8 mouse cellular contexts compared by ENCODE assay signal in the genomic region with DNA sequence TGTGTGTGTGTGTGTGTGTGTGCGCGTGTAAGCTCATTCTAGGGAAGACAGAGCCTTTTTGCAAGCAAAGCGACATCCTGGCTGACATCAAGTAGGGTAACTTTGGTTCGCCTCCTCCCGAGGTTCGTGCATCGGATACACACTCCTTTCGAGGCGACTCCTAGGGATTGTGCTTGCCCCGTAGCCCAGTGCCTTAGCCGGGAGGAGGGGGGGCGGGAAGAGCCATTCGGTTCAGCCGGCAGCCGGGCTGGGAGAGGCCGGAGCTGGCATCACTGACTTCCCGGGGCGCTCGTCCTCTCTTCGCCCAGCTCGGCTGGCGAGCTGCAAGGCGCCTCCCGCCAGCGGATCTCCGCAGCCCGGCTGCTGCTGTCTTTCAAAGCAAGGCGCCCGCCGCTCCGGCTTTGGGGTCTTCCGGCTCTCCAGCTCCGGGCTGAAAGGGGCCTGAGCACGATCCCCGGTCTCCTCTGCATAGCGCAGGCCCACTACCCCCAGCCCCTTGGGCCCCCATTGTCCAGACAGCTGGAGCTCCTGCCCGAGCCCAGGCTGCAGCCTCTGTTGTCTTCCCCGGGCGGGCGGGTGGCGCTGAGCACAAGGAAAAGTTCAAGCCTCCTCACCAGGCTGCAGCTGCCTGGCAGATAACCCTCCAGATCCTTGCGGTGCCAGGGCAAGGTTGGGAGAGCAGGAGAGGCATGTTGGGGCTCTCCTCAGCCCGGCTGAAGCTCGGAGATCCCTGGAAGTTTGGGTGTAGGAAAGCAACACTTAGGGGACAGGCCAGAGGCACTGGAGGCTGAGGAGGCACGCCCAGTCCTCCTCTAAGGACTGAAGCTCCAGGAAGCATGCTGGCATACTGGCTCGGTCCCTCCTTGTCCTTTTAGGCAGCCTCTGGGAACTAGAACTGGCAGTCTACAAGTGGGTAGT. TPM values are rescaled to one million over a fixed set of nuclear protein-coding genes. Genes with fewer than 3 reads are reported as not detected.
DNase-seq lines count a peak whose midpoint lies in the region; ATAC-seq and TF ChIP-seq lines count a peak whose summit lies in the region.

No protein-coding gene starts in this region.

- TF ChIP-seq CTCF in left cerebral cortex, adult 2 months (IDR thresholded peaks at IDR 0.05), result no peak

- peak; percentile 32 to 48 for DNase-seq in left cerebral cortex, adult 2 months (ENCODE audit: extremely low spot score in 1 of 2, low spot score in 2 of 2)
- no peak for DNase-seq in left cerebral cortex, adult 11 months (ENCODE audit: low spot score)
- DNase-seq in cerebellum, adult 18-20 months, result peak; percentile 20 to 47
- DNase-seq in frontal cortex, postnatal 25 days (ENCODE audit: low spot score in 2 of 2), result peak; percentile 26 to 27
- DNase-seq in liver, embryonic 13.5 days, result no peak
- peak; percentile 32 for DNase-seq in right cerebral cortex, adult 18-20 months
- DNase-seq in natural killer cell, adult 2 months (ENCODE audit: low spot score in 2 of 2), result no peak

- peak; percentile 62 for ATAC-seq in hindbrain, embryonic 13.5 days (ENCODE audit: low FRiP score)
- no peak for ATAC-seq in liver, embryonic 13.5 days (ENCODE audit: low read depth)

- H3K27me3 ChIP-seq in hindbrain, embryonic 13.5 days, result peaks cover 33% of the 10 kb centered on the region
- H3K27me3 ChIP-seq in liver, embryonic 13.5 days, result peaks cover 56% of the 10 kb centered on the region

- intact Hi-C loops in left cerebral cortex, adult 2 months (cut with DNase I), result loop anchor here (5.0 to 10.0 kb wide), 4 partner anchors 73 to 778 kb away; no protein-coding TSS in a partner anchor

- under 1% methylated on average over 45 of the region's 46 CpGs for WGBS in hindbrain, embryonic 13.5 days
- 2% methylated on average over 46 of the region's 46 CpGs for WGBS in liver, embryonic 13.5 days (ENCODE audit: insufficient replicate concordance)

- peak overlapping the region; percentile 86 for H3K4me2 ChIP-seq in hindbrain, embryonic 13.5 days
- peak overlapping the region; percentile 36 for H3K4me2 ChIP-seq in liver, embryonic 13.5 days

- H3K9me3 ChIP-seq in hindbrain, embryonic 13.5 days, result no peaks in the 10 kb centered on the region
- H3K9me3 ChIP-seq in liver, embryonic 13.5 days (replicated peaks), result no peaks in the 10 kb centered on the region

- no peaks in the 10 kb centered on the region for H3K36me3 ChIP-seq in hindbrain, embryonic 13.5 days
- no peaks in the 10 kb centered on the region for H3K36me3 ChIP-seq in liver, embryonic 13.5 days

- H3K4me3 ChIP-seq in left cerebral cortex, adult 2 months, result peak overlapping the region; percentile 60
- H3K4me3 ChIP-seq in hindbrain, embryonic 13.5 days, result peak overlapping the region; percentile 65
- peak overlapping the region; percentile 18 for H3K4me3 ChIP-seq in liver, embryonic 13.5 days (replicated peaks)

- peak overlapping the region; percentile 90 for H3K9ac ChIP-seq in hindbrain, embryonic 13.5 days
- no peak overlapping the region for H3K9ac ChIP-seq in liver, embryonic 13.5 days

- H3K4me1 ChIP-seq in hindbrain, embryonic 13.5 days (replicated peaks), result peaks cover 49% of the 10 kb centered on the region
- H3K4me1 ChIP-seq in liver, embryonic 13.5 days (replicated peaks), result no peaks in the 10 kb centered on the region

- peak overlapping the region; percentile 74 for H3K27ac ChIP-seq in left cerebral cortex, adult 2 months
- H3K27ac ChIP-seq in hindbrain, embryonic 13.5 days, result peak overlapping the region; percentile 88
- no peak overlapping the region for H3K27ac ChIP-seq in liver, embryonic 13.5 days

RNA-seq across cellular contexts. Expression of a gene that starts 0.8 kb away (rescaled TPM):
- 10 to 100 TPM; 69.9 to 74.8 TPM for total RNA-seq in left cerebral cortex, adult 2 months (2021)
- polyA plus RNA-seq in hindbrain, embryonic 13.5 days (2015; fragmentation: Nextera tagmentation; extraction: Ambion mirVana), result 59.2 and 68.3 TPM in 2 replicates
- polyA plus RNA-seq in liver, embryonic 13.5 days (2015; fragmentation: Nextera tagmentation; extraction: Ambion mirVana), result 0.45 and 0.70 TPM in 2 replicates

Comparison
In these comparisons a context has a peak if more than half of its experiments do, and no peak if none do; other contexts are left out.
1. DNase-seq: peak in left cerebral cortex, adult 2 months (2 of 2), cerebellum, adult 18-20 months (2 of 2), frontal cortex, postnatal 25 days (2 of 2) and right cerebral cortex, adult 18-20 months (single experiment); none in left cerebral cortex, adult 11 months (single experiment), liver, embryonic 13.5 days (single experiment) and natural killer cell, adult 2 months (0 of 2).
2. RNA of a gene that starts 0.8 kb away (polyA plus RNA-seq): 59.2 to 68.3 TPM in hindbrain, embryonic 13.5 days; 0.45 to 0.70 TPM in liver, embryonic 13.5 days; every median in the first group is over 10 times any median in the second.
3. Peak in every context shown above with its lines, with median percentiles within 50 percentile points of each other: H3K4me3 ChIP-seq.